Mouse (Mus musculus): Measurements from ENCODE around the gene Fen1. TPM values are rescaled to one million over a fixed set of nuclear protein-coding genes. Genes with fewer than 3 reads are reported as not detected.
A peak's percentile ranks its signal among the peaks of the same experiment; 100 is the strongest.
"Not testable (repeated sequence)": the region's sequence is repeated elsewhere in the genome, so short reads cannot be mapped to it uniquely, and the experiment has no call there.

The Fen1 gene
- total RNA-seq, 2 experiments from 2014 or later, result 15.3 to 16.0 TPM

- DNase-seq (ENCODE audit: low spot score in 2 of 2), result peak; percentile 88 to 92
Measured at GRCm38 (mm10) chr19:10182670-10183298, 21.2 kb downstream of the Fen1 start, which contains the start of gene Fads1. Fads1 (plus strand) TSS chr19:10182888.

DNA sequence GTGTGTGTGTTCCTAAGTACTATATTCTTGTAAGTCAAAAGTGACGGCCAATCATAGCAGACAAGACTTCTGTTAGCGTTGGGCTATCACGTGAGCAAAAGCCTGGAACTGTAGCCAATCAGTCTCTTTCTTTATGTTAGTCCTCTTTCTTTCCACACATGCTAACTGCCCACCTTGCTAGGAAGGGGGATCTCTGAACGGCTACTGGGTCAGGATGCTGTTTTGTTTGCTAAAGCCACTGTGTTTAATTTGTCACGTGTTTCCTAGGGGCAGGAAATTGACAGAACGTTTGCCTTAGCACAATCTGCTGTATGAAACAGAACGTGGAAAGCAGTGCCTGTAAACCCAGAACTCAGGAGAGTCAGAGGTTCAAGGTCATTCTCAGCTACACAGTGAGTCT, 21.8 kb downstream of the Fen1 start:
- DNase-seq (ENCODE audit: low spot score in 2 of 2), result no peak

GRCm38 (mm10) chr19:10181225-10181624, 22.7 kb downstream of the Fen1 start:
- no peak for DNase-seq (ENCODE audit: low spot score in 2 of 2)

GRCm38 (mm10) chr19:10176941-10177372, 27.0 kb downstream of the Fen1 start:
- no peak for DNase-seq (ENCODE audit: low spot score in 2 of 2)

GRCm38 (mm10) chr19:10176477-10176876, 27.5 kb downstream of the Fen1 start:
- no peak for DNase-seq (ENCODE audit: low spot score in 2 of 2)

GRCm38 (mm10) chr19:10174956-10175355, 29.0 kb downstream of the Fen1 start:
- DNase-seq (ENCODE audit: low spot score in 2 of 2), result no peak

GRCm38 (mm10) chr19:10173844-10174539, 30.0 kb downstream of the Fen1 start:
- no peak for DNase-seq (ENCODE audit: low spot score in 2 of 2)

DNA sequence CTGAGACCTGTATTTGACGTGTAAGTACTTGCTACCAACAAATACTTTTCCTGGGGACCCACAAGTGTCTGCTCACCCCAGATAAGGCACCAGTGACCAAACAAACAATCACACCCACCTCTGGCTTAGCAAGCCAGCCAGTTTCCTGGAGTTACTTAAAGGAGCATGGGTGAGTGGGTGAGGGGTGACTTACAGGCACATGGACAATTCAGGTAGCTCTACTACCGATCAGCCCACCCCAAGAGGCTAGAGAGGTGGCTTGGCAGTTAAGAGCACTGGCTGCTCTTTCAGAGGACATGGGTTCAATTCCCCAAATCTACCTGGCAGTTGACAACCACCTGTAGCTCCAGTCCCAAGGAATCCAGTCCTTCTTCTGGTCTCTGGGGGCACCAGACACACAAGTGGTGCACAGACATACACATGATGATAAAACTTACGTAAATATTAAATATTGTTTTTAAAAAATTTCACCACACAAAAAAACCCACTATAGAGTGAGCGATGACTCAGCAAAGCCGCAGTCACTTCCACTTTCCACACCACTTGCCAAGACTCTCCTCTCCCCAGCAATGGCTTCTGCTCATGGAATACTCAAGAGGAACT, 30.8 kb downstream of the Fen1 start:
- no peak for DNase-seq (ENCODE audit: low spot score in 2 of 2)

- no peak for DNase-seq (ENCODE audit: low spot score in 2 of 2)
Measured at GRCm38 (mm10) chr19:10171846-10172245, 32.1 kb downstream of the Fen1 start.

DNA sequence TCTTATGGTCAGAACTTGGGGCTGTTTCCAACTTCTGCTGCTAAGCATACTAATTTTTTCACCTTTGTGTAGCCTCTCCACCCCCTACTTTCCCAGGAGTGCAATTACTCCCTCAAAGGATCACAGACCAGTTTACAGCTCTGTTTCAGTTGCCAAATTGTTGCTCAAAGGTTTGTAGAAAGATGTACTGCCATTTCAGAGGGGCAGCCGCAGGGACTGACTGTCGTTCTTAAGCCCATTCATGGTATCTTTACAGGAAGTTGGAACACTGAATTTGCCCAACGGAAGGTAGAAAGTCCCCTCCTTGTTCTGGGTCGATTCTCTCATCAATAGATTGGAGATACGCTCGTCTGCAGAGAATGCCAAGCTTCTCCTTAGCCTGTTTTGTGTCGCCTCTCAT, 32.6 kb downstream of the Fen1 start:
- DNase-seq (ENCODE audit: low spot score in 2 of 2), result no peak

DNA sequence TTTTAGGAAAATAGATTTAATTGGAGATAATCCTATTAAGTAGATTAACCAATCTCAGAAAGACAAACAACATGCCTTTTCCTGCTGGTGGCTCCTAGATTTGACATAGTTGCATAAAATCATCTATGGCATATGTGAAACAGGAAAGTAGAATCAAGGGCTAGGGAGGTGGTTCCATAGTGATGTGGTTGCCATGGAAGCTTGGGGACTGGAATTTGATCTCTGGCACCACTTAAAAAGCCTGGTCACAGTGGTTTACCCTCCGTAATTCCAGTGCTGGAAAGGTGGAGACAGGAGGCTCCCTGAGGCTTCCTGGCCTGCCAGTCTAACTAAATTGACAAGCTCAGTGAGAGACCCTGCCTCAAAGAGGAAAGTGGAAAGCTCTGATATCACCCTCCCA, 33.5 kb downstream of the Fen1 start:
- no peak for DNase-seq (ENCODE audit: low spot score in 2 of 2)

DNA sequence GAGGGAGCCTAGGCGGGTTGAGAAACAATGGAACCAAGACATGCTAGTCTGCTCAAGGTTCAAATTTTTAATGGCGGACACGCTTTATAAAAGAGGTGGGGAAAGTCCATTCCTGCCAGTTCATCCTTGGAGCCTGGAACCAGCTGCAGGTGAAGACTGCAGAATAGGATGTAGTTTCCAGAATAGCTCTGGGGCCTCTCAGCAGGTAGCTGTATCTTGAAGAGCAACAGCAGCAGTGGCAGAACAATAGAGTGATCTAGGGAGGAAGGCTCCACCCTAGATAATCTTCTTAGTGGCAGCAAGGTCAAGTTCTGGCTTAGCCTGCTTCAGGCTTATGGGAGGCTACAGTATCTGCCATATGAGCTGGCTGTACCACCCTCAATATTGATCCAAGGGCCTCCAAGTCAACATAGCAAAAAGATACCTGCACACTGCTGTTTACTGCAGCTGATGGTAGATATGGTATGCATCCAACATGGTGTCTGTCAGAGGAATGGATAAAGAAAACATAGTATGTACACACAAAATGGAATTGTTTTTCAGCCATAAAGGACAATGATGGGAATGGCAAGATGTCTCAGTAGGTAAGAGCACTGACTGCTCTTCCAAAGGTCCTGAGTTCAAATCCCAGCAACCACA, 34.2 kb downstream of the Fen1 start:
- not testable (repeated sequence) for DNase-seq (ENCODE audit: low spot score in 2 of 2)

GRCm38 (mm10) chr19:10169179-10169578, 34.8 kb downstream of the Fen1 start:
- no peak for DNase-seq (ENCODE audit: low spot score in 2 of 2)

DNA sequence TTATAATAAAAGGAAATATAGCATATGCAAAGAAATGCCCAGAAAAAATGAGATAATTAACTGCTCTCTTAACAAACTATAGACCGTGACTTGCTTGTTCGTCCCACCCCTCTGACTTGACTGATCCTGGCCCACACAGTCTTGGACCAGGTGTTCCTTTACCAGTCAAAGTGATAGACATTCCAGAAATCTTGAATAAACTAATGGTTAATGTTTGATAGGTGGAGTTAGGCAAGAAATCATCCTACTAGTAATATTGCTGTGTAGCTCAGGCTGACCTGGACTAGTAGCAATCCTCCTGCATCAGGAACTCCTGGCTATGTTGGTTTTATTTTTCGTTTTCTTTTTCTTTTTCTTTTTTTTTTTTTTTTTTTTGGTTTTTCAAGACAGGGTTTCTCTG, 35.5 kb downstream of the Fen1 start:
- DNase-seq (ENCODE audit: low spot score in 2 of 2), result no peak

- DNase-seq (ENCODE audit: low spot score in 2 of 2), result no peak
Measured at GRCm38 (mm10) chr19:10167951-10168350, 36.0 kb downstream of the Fen1 start.

DNA sequence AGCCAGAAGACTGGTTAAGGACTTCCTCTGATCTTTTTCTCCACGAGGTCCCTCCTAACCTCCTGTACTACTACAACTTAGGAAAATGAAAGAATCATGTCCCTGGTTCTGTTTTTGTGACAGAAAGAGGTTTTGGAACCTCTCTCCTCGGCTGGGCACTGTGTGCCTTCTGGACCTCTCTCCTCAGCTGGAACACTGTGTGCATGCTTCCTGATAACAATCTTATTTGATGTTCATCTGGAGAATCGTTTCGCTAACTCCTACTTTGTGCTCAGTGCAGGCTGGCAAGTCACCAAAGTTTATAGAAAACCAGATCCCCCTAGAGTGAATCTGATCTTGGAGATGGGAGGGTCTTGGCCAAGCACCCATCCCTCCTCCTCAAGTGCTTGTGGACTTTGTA, 36.9 kb downstream of the Fen1 start:
- no peak for DNase-seq (ENCODE audit: low spot score in 2 of 2)

GRCm38 (mm10) chr19:10165928-10166327, 38.0 kb downstream of the Fen1 start:
- DNase-seq (ENCODE audit: low spot score in 2 of 2), result not testable (repeated sequence)

GRCm38 (mm10) chr19:10163896-10164295, 40.1 kb downstream of the Fen1 start:
- DNase-seq (ENCODE audit: low spot score in 2 of 2), result no peak

- DNase-seq (ENCODE audit: low spot score in 2 of 2), result no peak
Measured at GRCm38 (mm10) chr19:10157725-10158124, 46.2 kb downstream of the Fen1 start.

GRCm38 (mm10) chr19:10149189-10149588, 54.8 kb downstream of the Fen1 start:
- no peak for DNase-seq (ENCODE audit: low spot score in 2 of 2)
